Mouse (Mus musculus) granulocyte monocyte progenitor cell, adult 5-6 weeks (primary cell): ENCODE results near the gene Olfr665. TPM values are rescaled to one million over a fixed set of nuclear protein-coding genes. Genes with fewer than 3 reads are reported as not detected.
"Not testable (repeated sequence)": the region's sequence is repeated elsewhere in the genome, so short reads cannot be mapped to it uniquely, and the experiment has no call there.

Experiments used
- ATAC-seq: replicated peaks from 2 replicates; pipeline ENCODE4 v1.8.0; 2016; ENCODE audit warnings: mild to moderate bottlenecking, moderate TSS enrichment, inconsistent platforms; ENCODE audit not compliant: poor library complexity, severe bottlenecking
- total RNA-seq, 2 experiments: library from RNA; stranded (forward) in 1 of 2; stranded (reverse) in 1 of 2; fragments of 200-712, 200-1000 nt in 1 of 2; fragments of >200 nt in 1 of 2; fragmentation: Nextera tagmentation in 1 of 2; gene quantifications; 2 replicates each; pipeline ENCODE4 v1.2.3; 2014 to 2017

Gene Olfr665
- not detected in 2 replicates for total RNA-seq (2014; fragmentation: Nextera tagmentation)
- not detected in 2 replicates for total RNA-seq (2017)

DNA sequence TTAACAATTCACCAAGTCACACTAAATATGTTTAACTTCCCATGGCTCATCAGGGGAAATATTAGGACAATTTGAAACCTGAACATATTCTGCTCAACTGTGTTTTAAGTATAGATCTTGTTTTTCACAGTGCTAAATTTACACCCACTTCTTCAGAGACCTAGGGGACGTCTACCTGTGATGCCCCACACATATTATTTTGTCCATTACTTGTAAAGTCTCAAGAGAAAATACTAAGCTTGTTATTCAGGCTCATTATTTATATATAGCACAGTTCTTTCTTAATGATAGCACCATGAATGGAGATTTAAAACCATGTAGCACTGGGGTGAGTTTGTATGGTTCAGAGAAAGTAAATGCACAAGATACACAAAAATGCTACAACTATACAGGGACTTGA, at the start of gene Olfr665:
TSS of gene Olfr665 (plus strand) at position 301 of the 400 bp plus-strand sequence.
- no peak for ATAC-seq

DNA sequence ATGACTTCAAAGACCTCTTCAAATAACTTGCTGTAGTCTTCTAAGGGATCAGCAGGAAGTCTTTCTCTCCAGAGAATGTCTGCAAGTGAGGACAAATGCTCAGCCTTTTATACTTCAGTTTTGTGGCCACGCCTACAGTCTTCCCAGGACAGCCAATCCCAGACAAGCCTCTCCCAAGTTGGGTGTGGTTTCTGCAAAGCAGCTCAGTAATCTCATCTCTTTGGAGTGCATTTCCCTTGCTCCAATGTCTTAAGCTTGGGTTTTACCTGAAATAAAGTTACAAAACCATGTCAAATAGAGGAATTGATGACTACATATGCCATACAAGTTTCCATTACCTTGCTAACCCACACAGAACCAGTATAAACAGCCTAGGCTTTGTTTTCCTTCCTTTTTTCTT, 35.3 kb upstream of the Olfr665 start, which contains the start of gene Usp17lb:
TSS of gene Usp17lb (minus strand) at position 101 of the 400 bp plus-strand sequence.
- ATAC-seq, result no peak

DNA sequence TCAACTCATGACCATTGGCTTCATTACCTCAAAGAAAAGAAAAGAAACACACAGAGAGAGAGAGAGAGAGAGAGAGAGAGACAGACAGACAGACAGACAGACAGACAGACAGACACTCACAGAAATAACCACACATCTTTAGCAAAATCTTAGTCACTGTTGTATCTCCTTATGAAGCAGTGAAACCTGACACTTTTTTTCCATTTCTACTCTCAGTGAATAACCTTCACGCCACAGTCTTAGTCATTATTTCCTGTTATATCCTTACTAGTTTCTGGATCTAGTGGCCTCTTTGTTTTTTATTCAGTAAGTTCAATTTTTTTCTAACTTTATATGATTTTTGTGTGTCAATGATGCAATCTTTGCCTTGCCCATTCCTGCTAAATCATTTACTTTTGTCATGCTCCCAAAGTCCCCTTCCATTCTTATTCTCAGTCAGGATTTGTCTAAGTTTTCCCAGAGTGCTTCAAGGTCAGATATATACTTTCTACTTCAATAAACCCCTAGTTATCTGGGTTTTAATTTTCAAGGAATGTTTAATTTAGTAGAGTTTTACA, 34.0 kb upstream of the Olfr665 start:
- no peak for ATAC-seq

DNA sequence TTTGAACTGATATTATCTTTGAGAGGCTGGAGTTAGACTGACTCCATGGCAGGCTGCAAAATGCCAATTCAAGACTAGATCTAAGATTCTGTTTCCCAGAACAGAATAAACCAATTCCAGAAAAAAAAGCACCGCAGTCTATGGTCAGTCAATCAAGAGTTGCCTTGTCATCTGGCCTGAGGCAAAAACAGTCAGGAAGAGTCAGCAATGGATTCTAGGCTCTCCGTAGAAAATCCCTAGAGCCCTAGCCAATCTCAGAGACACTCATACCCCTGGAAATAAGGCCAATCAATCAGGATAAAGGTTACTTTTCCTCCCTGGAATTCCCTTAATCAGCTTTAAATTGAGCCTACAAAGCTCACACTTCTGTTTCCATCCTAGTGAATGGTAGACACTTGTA, 26.3 kb upstream of the Olfr665 start:
- ATAC-seq, result not testable (repeated sequence)

DNA sequence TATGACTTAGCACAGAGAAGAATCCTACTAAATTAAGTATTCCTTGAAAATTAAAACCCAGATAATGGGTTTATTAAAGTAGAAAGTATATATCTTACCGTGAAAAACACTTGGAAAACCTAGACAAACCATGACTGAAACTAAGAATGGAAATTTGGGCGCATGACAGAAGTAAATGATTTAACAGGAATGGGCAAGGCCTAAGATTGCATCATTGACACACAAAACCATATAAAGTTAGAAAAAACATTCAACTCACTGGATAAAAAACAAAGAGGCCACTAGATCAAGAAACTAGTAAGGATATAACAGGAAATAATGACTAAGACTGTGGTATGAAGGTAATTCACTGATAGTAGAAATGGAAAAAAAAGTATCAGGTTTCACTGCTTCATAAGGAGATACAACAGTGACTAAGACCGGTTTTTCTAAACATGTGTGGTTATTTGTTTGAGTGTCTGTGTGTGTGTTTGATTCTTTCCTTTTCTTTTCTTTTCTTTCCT, 22.5 kb upstream of the Olfr665 start:
- no peak for ATAC-seq

DNA sequence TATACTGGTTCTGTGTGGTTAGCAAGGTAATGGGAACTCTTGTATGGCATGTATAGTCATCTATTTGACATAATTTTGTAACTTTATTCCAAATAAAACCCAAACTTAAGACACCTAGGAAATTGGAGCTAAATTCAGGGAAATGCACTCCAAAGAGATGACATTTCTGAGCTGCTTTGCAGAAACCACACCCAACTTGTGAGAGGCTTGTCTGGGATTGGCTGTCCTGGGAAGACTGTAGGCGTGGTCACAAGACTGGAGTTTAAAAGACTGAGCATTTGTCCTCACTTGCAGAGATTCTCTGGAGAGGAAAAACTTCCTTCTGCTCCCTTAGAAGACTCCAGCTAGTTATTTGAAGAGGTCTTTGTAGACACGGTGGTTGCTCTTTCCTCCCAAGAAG, 21.1 kb upstream of the Olfr665 start, which contains the start of gene Usp17la:
TSS of gene Usp17la (plus strand) at position 301 of the 400 bp plus-strand sequence.
- ATAC-seq, result not testable (repeated sequence)

DNA sequence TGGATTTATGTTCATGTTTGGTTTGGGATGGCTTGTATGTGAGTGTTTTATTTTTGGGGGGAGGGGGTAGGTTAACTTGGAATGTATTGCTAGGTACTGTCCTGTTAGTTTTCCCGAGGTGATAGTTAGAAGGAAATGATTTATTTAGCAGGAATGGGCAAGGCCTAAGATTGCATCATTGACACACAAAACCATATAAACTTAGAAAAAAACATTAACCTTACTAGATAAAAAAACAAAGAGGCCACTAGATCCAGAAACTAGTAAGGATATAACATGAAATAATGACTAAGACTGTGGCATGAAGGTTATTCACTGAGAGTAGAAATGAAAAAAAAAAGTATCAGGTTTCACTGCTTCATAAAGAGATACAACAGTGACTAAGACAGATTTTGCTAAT, 20.1 kb upstream of the Olfr665 start:
- no peak for ATAC-seq

DNA sequence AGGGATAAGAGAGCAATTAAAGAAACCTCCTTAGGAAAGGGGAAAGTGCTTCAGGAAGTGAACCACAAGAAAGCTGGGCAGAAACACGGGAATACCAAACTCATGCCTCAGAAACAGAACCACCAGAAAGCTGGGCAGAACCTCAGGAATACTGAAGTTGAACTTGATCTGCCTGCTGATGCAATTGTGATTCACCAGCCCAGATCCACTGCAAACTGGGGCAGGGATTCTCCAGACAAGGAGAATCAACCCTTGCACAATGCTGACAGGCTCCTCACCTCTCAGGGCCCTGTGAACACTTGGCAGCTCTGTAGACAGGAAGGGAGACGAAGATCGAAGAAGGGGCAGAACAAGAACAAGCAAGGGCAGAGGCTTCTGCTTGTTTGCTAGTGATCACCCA, 16.4 kb upstream of the Olfr665 start:
- ATAC-seq, result no peak

DNA sequence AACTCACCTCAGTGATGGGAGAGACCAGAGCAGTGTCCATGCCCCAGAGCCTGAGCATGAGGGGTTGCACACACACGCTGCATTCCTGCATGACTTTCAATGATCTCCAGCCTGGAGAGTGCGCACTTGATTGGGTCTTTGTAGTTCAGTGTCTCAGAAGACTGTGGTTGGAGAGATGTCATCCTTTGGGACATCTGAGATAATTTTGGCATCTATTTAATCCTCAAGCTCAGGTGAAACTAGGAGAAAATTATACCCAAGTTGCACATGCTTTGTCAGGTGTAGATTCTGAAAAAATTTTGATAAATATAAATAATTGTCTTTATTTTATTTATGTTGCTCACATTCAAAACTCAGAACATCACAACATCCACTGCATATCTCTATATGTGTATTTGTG, 18.0 kb downstream of the Olfr665 start, which contains the start of gene Olfr666:
TSS of gene Olfr666 (minus strand) at position 101 of the 400 bp plus-strand sequence.
- ATAC-seq, result no peak

DNA sequence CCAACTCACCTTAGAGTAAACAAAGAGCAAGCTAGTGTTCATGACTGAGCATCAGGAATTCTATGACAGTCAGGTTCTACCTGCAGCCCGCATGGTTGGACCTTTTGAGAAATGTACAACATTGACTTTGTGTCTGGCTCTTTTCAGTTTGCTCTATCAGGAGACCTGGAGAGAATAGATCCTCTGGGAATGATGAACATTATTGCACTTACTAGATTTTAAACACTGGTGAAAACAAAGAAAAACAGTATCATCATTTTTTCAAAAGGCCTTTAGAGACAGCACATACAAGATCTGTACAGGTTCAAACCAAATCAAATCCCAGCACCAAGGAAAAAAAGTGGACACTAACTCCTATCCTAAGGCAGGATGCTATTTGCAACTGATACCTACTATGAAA, 43.6 kb downstream of the Olfr665 start, which contains the start of gene Olfr667:
TSS of gene Olfr667 (minus strand) at position 101 of the 400 bp plus-strand sequence.
- no peak for ATAC-seq

DNA sequence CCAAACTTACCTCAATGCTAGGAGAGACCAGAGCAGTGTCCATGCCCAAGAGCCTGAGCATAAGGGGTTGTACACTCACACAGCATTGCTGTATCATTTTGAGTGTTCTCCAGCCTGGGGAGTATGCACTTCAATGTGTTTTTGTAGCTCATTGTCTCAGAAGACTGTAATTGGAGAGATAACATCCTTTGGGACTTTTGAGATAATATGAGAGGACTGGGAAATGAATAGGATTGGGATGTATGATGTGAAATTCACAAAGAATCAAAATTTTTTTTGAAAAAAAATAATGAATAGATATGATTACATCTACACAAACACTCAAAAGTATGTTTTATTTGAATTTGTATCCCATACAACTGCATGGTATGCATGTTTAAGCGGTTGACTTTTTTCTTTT, 50.1 kb downstream of the Olfr665 start, which contains the start of gene Olfr668:
TSS of gene Olfr668 (minus strand) at position 101 of the 400 bp plus-strand sequence.
- no peak for ATAC-seq

Other genes starting within 250 kb of the Olfr665 start
- gene Olfr658, start 230.7 kb upstream of the Olfr665 start, total RNA-seq (2014; fragmentation: Nextera tagmentation), result 0.13 TPM in 1 of 2 replicates, not detected in the other
- gene Olfr658, start 230.7 kb upstream of the Olfr665 start, total RNA-seq (2017), result 0.17 and 0.36 TPM in 2 replicates
- not detected in 2 replicates for gene Olfr659, start 211.3 kb upstream of the Olfr665 start, total RNA-seq (2014; fragmentation: Nextera tagmentation)
- gene Olfr659, start 211.3 kb upstream of the Olfr665 start, total RNA-seq (2017), result not detected in 2 replicates
- gene Olfr661, start 191.5 kb upstream of the Olfr665 start, total RNA-seq (2014; fragmentation: Nextera tagmentation), result not detected in 2 replicates
- gene Olfr661, start 191.5 kb upstream of the Olfr665 start, total RNA-seq (2017), result not detected in 2 replicates
- gene Usp17le, start 100.6 kb upstream of the Olfr665 start, total RNA-seq (2014; fragmentation: Nextera tagmentation), result not detected in 2 replicates
- gene Usp17le, start 100.6 kb upstream of the Olfr665 start, total RNA-seq (2017), result not detected in 2 replicates
- gene Usp17lb, start 35.4 kb upstream of the Olfr665 start, total RNA-seq (2014; fragmentation: Nextera tagmentation), result not detected in 2 replicates
- not detected in 2 replicates for gene Usp17lb, start 35.4 kb upstream of the Olfr665 start, total RNA-seq (2017)
- not detected in 2 replicates for gene Usp17la, start 21.0 kb upstream of the Olfr665 start, total RNA-seq (2014; fragmentation: Nextera tagmentation)
- not detected in 2 replicates for gene Usp17la, start 21.0 kb upstream of the Olfr665 start, total RNA-seq (2017)
- not detected in 2 replicates for gene Olfr666, start 17.9 kb downstream of the Olfr665 start, total RNA-seq (2014; fragmentation: Nextera tagmentation)
- gene Olfr666, start 17.9 kb downstream of the Olfr665 start, total RNA-seq (2017), result not detected in 2 replicates
- gene Olfr667, start 43.5 kb downstream of the Olfr665 start, total RNA-seq (2014; fragmentation: Nextera tagmentation), result not detected in 2 replicates
- gene Olfr667, start 43.5 kb downstream of the Olfr665 start, total RNA-seq (2017), result not detected in 2 replicates
- not detected in 2 replicates for gene Olfr668, start 50.0 kb downstream of the Olfr665 start, total RNA-seq (2014; fragmentation: Nextera tagmentation)
- not detected in 2 replicates for gene Olfr668, start 50.0 kb downstream of the Olfr665 start, total RNA-seq (2017)
- gene Olfr669, start 56.2 kb downstream of the Olfr665 start, total RNA-seq (2014; fragmentation: Nextera tagmentation), result not detected in 2 replicates
- gene Olfr669, start 56.2 kb downstream of the Olfr665 start, total RNA-seq (2017), result not detected in 2 replicates
- gene Olfr670, start 84.6 kb downstream of the Olfr665 start, total RNA-seq (2014; fragmentation: Nextera tagmentation), result not detected in 2 replicates
- not detected in 2 replicates for gene Olfr670, start 84.6 kb downstream of the Olfr665 start, total RNA-seq (2017)
- gene Olfr671, start 101.1 kb downstream of the Olfr665 start, total RNA-seq (2014; fragmentation: Nextera tagmentation), result not detected in 2 replicates
- gene Olfr671, start 101.1 kb downstream of the Olfr665 start, total RNA-seq (2017), result not detected in 2 replicates
- not detected in 2 replicates for gene Olfr672, start 124.0 kb downstream of the Olfr665 start, total RNA-seq (2014; fragmentation: Nextera tagmentation)
- gene Olfr672, start 124.0 kb downstream of the Olfr665 start, total RNA-seq (2017), result not detected in 2 replicates
- not detected in 2 replicates for gene Olfr675, start 150.4 kb downstream of the Olfr665 start, total RNA-seq (2014; fragmentation: Nextera tagmentation)
- not detected in 2 replicates for gene Olfr675, start 150.4 kb downstream of the Olfr665 start, total RNA-seq (2017)
- gene Olfr676, start 154.7 kb downstream of the Olfr665 start, total RNA-seq (2014; fragmentation: Nextera tagmentation), result not detected in 2 replicates
- gene Olfr676, start 154.7 kb downstream of the Olfr665 start, total RNA-seq (2017), result not detected in 2 replicates
- gene Olfr677, start 173.3 kb downstream of the Olfr665 start, total RNA-seq (2014; fragmentation: Nextera tagmentation), result not detected in 2 replicates
- gene Olfr677, start 173.3 kb downstream of the Olfr665 start, total RNA-seq (2017), result not detected in 2 replicates
- not detected in 2 replicates for gene Olfr678, start 186.4 kb downstream of the Olfr665 start, total RNA-seq (2014; fragmentation: Nextera tagmentation)
- gene Olfr678, start 186.4 kb downstream of the Olfr665 start, total RNA-seq (2017), result not detected in 2 replicates
- gene Olfr679, start 203.2 kb downstream of the Olfr665 start, total RNA-seq (2014; fragmentation: Nextera tagmentation), result not detected in 2 replicates
- gene Olfr679, start 203.2 kb downstream of the Olfr665 start, total RNA-seq (2017), result not detected in 2 replicates
- not detected in 2 replicates for gene Olfr680-ps1, start 214.8 kb downstream of the Olfr665 start, total RNA-seq (2014; fragmentation: Nextera tagmentation)
- not detected in 2 replicates for gene Olfr680-ps1, start 214.8 kb downstream of the Olfr665 start, total RNA-seq (2017)
- gene Olfr681, start 238.8 kb downstream of the Olfr665 start, total RNA-seq (2014; fragmentation: Nextera tagmentation), result not detected in 2 replicates
- gene Olfr681, start 238.8 kb downstream of the Olfr665 start, total RNA-seq (2017), result not detected in 2 replicates